Mouse (Mus musculus): Measurements from ENCODE around the gene Bglap. TPM values are rescaled to one million over a fixed set of nuclear protein-coding genes. Genes with fewer than 3 reads are reported as not detected.

Gene Bglap
- polyA plus RNA-seq, 1 experiment from 2014 or later = 18.4 TPM

GRCm38 (mm10) chr3:88365705-88366361, 18.4 kb downstream of the Bglap start:
- WGBS = 42% methylated on average over 34 of the region's 34 CpGs

GRCm38 (mm10) chr3:88364337-88364736, 19.9 kb downstream of the Bglap start, which contains the start of gene Paqr6:
Paqr6 (plus strand) TSS chr3:88364584.
- H3K9ac ChIP-seq = no peak within 1 kb of the TSS
- peak within 1 kb of the TSS; percentile 19 for H3K4me2 ChIP-seq (replicated peaks)
- H3K4me1 ChIP-seq = peaks cover 11% of the 10 kb centered on the region
- H3K4me3 ChIP-seq (replicated peaks) = peak within 1 kb of the TSS; percentile 22
- whole genome bisulfite sequencing = under 1% methylated on average over 16 of the region's 16 CpGs
- peaks cover 16% of the 10 kb centered on the region for H3K27me3 ChIP-seq
- H3K9me3 ChIP-seq (replicated peaks) = no peaks in the 10 kb centered on the region
- peak within 1 kb of the TSS; percentile 59 for H3K27ac ChIP-seq (replicated peaks)
- H3K36me3 ChIP-seq = peaks cover 32% of the 10 kb centered on the region
- ATAC-seq (ENCODE audit: insufficient number of reproducible peaks, low FRiP score, low TSS enrichment, low read depth) = no peak

More at GRCm38 (mm10) chr3:88365705-88366361, 18.4 kb downstream of the Bglap start:
- no peak overlapping the region for H3K4me2 ChIP-seq (replicated peaks)
- no peak overlapping the region for H3K4me3 ChIP-seq (replicated peaks)
- no peak for ATAC-seq (ENCODE audit: insufficient number of reproducible peaks, low FRiP score, low TSS enrichment, low read depth)
- H3K9me3 ChIP-seq (replicated peaks) = no peaks in the 10 kb centered on the region
- no peak overlapping the region for H3K27ac ChIP-seq (replicated peaks)
- H3K36me3 ChIP-seq = peaks cover 17% of the 10 kb centered on the region
- peaks cover 11% of the 10 kb centered on the region for H3K4me1 ChIP-seq
- H3K9ac ChIP-seq = no peak overlapping the region
- peaks cover 16% of the 10 kb centered on the region for H3K27me3 ChIP-seq

- Histone ChIP-seq H3K4me1 (peaks cover 11% of the 10 kb centered on the region), H3K27me3 (peaks cover 16% of the 10 kb centered on the region), H3K36me3 (peaks cover 38% of the 10 kb centered on the region), H3K9ac (no peak overlapping the region), H3K9me3 (replicated peaks) (no peaks in the 10 kb centered on the region), H3K4me3 (replicated peaks) (no peak overlapping the region), H3K4me2 (replicated peaks) (no peak overlapping the region), H3K27ac (replicated peaks) (peak overlapping the region; percentile 59)
- no peak for ATAC-seq (ENCODE audit: insufficient number of reproducible peaks, low FRiP score, low TSS enrichment, low read depth)
- 46% methylated on average over 4 of the region's 4 CpGs for WGBS
Observed at GRCm38 (mm10) chr3:88363700-88364099, 20.6 kb downstream of the Bglap start.

- no peak overlapping the region for H3K4me2 ChIP-seq (replicated peaks)
- no peak for ATAC-seq (ENCODE audit: insufficient number of reproducible peaks, low FRiP score, low TSS enrichment, low read depth)
- H3K9ac ChIP-seq = no peak overlapping the region
- H3K9me3 ChIP-seq (replicated peaks) = no peaks in the 10 kb centered on the region
- 79% methylated on average over 2 of the region's 2 CpGs for WGBS
- no peak overlapping the region for H3K27ac ChIP-seq (replicated peaks)
- no peak overlapping the region for H3K4me3 ChIP-seq (replicated peaks)
- peaks cover 56% of the 10 kb centered on the region for H3K36me3 ChIP-seq
- peaks cover 11% of the 10 kb centered on the region for H3K4me1 ChIP-seq
- H3K27me3 ChIP-seq = peaks cover 16% of the 10 kb centered on the region
Observed at GRCm38 (mm10) chr3:88361612-88362313, 22.5 kb downstream of the Bglap start.

- Histone ChIP-seq H3K4me2 (replicated peaks) (no peak overlapping the region), H3K4me1 (peaks cover 11% of the 10 kb centered on the region), H3K36me3 (peaks cover 63% of the 10 kb centered on the region), H3K27me3 (peaks cover 14% of the 10 kb centered on the region), H3K27ac (replicated peaks) (no peak overlapping the region), H3K4me3 (replicated peaks) (no peak overlapping the region), H3K9me3 (replicated peaks) (no peaks in the 10 kb centered on the region), H3K9ac (no peak overlapping the region)
- 59% methylated on average over 6 of the region's 6 CpGs for WGBS
- no peak for ATAC-seq (ENCODE audit: insufficient number of reproducible peaks, low FRiP score, low TSS enrichment, low read depth)
Observed at GRCm38 (mm10) chr3:88361096-88361495, 23.2 kb downstream of the Bglap start.

- Histone ChIP-seq H3K4me2 (replicated peaks) (no peak overlapping the region), H3K27me3 (peaks cover 3% of the 10 kb centered on the region; the same call in 1 of the 2 replicates), H3K9ac (no peak overlapping the region), H3K4me1 (peaks cover 11% of the 10 kb centered on the region), H3K36me3 (peaks cover 74% of the 10 kb centered on the region), H3K27ac (replicated peaks) (no peak overlapping the region), H3K4me3 (replicated peaks) (no peak overlapping the region), H3K9me3 (replicated peaks) (no peaks in the 10 kb centered on the region)
- WGBS = 33% methylated on average over 3 of the region's 3 CpGs
- no peak for ATAC-seq (ENCODE audit: insufficient number of reproducible peaks, low FRiP score, low TSS enrichment, low read depth)
Observed at GRCm38 (mm10) chr3:88359989-88360388, 24.3 kb downstream of the Bglap start.

GRCm38 (mm10) chr3:88359584-88359983, 24.7 kb downstream of the Bglap start:
- WGBS = 59% methylated on average over 5 of the region's 5 CpGs
- Histone ChIP-seq H3K4me1 (peaks cover 7% of the 10 kb centered on the region), H3K9ac (no peak overlapping the region), H3K9me3 (replicated peaks) (no peaks in the 10 kb centered on the region), H3K36me3 (peaks cover 78% of the 10 kb centered on the region), H3K27ac (replicated peaks) (no peak overlapping the region), H3K4me3 (replicated peaks) (no peak overlapping the region), H3K27me3 (no peaks in the 10 kb centered on the region), H3K4me2 (replicated peaks) (no peak overlapping the region)
- peak; percentile 31; the same call in 1 of the 2 replicates for ATAC-seq (ENCODE audit: insufficient number of reproducible peaks, low FRiP score, low TSS enrichment, low read depth)

GRCm38 (mm10) chr3:88354396-88355165, 29.7 kb downstream of the Bglap start:
- Histone ChIP-seq H3K4me1 (no peaks in the 10 kb centered on the region), H3K4me3 (replicated peaks) (no peak overlapping the region), H3K27ac (replicated peaks) (no peak overlapping the region), H3K36me3 (peaks cover 98% of the 10 kb centered on the region), H3K9me3 (replicated peaks) (no peaks in the 10 kb centered on the region), H3K9ac (no peak overlapping the region), H3K4me2 (replicated peaks) (no peak overlapping the region), H3K27me3 (no peaks in the 10 kb centered on the region)
- WGBS = 94% methylated on average over 8 of the region's 8 CpGs
- no peak for ATAC-seq (ENCODE audit: insufficient number of reproducible peaks, low FRiP score, low TSS enrichment, low read depth)

- Histone ChIP-seq H3K36me3 (peaks cover 97% of the 10 kb centered on the region), H3K4me3 (replicated peaks) (no peak overlapping the region), H3K9ac (no peak overlapping the region), H3K9me3 (replicated peaks) (no peaks in the 10 kb centered on the region), H3K27me3 (no peaks in the 10 kb centered on the region), H3K4me1 (no peaks in the 10 kb centered on the region), H3K27ac (replicated peaks) (no peak overlapping the region), H3K4me2 (replicated peaks) (no peak overlapping the region)
- 86% methylated on average over 9 of the region's 9 CpGs for WGBS
- no peak for ATAC-seq (ENCODE audit: insufficient number of reproducible peaks, low FRiP score, low TSS enrichment, low read depth)
Observed at GRCm38 (mm10) chr3:88352907-88353306, 31.4 kb downstream of the Bglap start.

- WGBS = 90% methylated on average over 13 of the region's 13 CpGs
- Histone ChIP-seq H3K4me2 (replicated peaks) (no peak overlapping the region), H3K9ac (no peak overlapping the region), H3K4me1 (no peaks in the 10 kb centered on the region), H3K36me3 (peaks cover 98% of the 10 kb centered on the region), H3K9me3 (replicated peaks) (no peaks in the 10 kb centered on the region), H3K27me3 (no peaks in the 10 kb centered on the region), H3K27ac (replicated peaks) (no peak overlapping the region), H3K4me3 (replicated peaks) (no peak overlapping the region)
- no peak for ATAC-seq (ENCODE audit: insufficient number of reproducible peaks, low FRiP score, low TSS enrichment, low read depth)
Observed at GRCm38 (mm10) chr3:88350732-88351131, 33.5 kb downstream of the Bglap start.

- no peak overlapping the region for H3K27ac ChIP-seq (replicated peaks)
- H3K4me1 ChIP-seq = peaks cover 26% of the 10 kb centered on the region
- 67% methylated on average over 3 of the region's 3 CpGs for WGBS
- H3K27me3 ChIP-seq = no peaks in the 10 kb centered on the region
- no peak overlapping the region for H3K4me2 ChIP-seq (replicated peaks)
- H3K9ac ChIP-seq = no peak overlapping the region
- ATAC-seq (ENCODE audit: insufficient number of reproducible peaks, low FRiP score, low TSS enrichment, low read depth) = no peak
- no peak overlapping the region for H3K4me3 ChIP-seq (replicated peaks)
- no peaks in the 10 kb centered on the region for H3K9me3 ChIP-seq (replicated peaks)
- peaks cover 28% of the 10 kb centered on the region for H3K36me3 ChIP-seq
Observed at GRCm38 (mm10) chr3:88339006-88339405, 45.3 kb downstream of the Bglap start.

All from embryonic facial prominence, embryonic 15.5 days (tissue).